Mouse (Mus musculus) ovary, postnatal 36 days (tissue): ENCODE data around the gene Rnf151.
"Not testable (repeated sequence)": the region's sequence is repeated elsewhere in the genome, so short reads cannot be mapped to it uniquely, and the experiment has no call there.

Experiments used
- DNase-seq: peaks from one replicate; pipeline ENCODE4 v3.0.0; 2022; ENCODE audit warnings: low spot score, mixed read lengths

The Rnf151 gene

DNA sequence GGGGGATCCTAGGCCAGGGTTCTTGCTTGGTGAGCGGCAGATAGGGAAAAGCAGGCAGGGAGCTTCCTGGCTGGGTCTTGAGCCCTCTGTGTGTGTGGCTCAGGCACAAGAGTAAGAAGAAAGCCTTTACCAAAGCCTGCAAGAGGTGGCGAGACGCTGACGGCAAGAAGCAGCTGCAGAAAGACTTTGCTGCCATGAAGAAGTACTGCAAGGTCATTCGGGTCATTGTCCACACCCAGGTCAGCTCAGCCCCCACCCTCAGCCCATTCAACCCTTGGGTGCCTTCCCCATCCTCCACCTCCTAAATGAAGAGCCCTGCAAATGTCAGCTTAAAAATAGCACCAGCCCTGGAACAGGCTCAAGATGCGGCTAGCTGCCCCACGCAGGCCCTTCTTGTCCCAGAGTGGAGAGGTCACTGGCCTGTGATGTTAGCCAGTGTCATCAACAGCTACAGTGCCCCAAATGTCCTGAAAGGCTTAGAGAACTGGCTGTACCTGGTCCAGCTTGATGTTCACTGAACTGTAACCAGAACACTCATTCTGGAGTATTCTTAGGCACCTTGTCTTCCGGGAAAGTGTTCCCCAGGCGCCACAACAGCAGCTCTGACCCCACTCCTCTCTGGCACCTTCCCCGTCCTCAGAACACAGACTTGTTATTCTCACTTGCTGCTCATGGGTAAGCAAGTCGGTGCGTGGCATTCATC, 14.5 kb upstream of the Rnf151 start:
- DNase-seq = no peak

DNA sequence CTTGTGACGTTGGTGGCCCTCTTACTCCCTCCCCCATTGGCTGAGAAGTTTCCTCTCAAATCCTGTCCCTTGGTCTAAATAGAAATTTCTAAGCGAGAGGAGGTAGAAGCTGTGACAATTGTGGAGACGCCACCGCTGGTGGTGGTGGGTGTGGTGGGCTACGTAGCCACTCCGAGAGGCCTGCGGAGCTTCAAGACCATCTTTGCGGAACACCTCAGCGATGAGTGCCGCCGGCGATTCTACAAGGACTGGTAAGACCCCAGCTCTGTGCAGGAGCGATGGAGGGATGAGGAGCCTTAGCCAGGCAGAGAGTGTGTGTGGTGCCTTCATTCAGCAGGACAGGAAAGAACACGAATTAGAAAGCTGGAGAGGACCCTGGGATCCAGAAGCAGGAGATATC, 12.9 kb upstream of the Rnf151 start:
- DNase-seq = no peak

DNA sequence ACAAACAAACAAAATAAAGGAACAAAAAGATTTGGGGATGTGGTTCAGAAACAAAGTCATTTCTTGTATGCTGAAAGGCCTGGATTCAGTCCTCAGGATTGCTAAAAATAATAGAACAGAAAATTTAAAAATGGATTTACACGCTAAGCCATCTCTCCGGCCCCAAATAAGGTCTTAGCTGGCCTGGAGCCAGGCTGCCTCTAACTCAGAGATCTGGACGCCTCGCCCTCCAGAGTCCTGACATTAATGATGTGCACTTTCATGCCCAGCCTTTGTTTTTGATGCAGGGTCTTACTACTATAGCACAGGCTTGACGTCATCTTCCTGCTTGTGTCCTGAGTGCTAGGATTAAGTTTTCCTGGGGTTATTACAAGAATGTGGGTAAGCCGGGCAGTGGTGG, 11.2 kb upstream of the Rnf151 start:
- no peak for DNase-seq

DNA sequence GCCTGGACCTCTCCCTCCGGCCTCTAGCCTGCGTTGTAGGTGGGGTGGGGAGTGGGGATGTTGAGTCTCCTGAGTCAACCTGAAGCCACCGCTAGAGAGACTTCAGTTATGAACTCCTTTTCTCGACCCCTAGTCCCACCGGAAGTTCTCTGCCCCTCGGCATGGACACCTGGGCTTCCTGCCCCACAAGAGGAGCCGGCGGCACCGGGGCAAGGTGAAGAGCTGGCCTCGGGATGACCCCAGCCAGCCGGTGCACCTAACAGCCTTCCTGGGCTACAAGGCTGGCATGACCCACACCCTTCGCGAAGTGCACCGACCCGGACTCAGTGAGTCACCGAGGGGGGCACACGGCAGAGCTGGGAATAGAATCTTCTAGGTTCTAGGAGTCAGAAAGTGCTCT, 10.3 kb upstream of the Rnf151 start:
- DNase-seq = no peak

DNA sequence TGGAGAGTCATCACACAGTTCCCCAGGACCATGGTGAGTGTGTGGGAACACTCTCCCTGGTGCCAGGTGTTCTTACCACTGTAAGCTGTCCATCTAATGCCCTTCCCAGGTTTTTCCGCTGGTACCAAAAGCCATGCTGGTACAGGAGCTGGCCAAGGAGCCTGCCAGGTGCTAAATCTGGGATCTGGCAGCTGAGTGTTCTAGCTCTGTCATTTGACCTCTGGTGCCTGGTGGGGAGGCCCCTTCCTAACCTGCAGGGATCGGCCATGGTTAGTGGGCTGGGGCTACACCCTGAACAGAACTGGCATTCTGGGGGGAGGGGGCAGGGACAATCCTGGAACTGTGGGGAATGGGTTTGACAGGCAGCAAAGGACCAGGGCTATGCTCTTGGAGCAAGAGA, 9.8 kb upstream of the Rnf151 start, which contains the start of gene Rpl3l:
Rpl3l (plus strand) TSS at position 203 of the 400 bp plus-strand sequence.
- DNase-seq = no peak

DNA sequence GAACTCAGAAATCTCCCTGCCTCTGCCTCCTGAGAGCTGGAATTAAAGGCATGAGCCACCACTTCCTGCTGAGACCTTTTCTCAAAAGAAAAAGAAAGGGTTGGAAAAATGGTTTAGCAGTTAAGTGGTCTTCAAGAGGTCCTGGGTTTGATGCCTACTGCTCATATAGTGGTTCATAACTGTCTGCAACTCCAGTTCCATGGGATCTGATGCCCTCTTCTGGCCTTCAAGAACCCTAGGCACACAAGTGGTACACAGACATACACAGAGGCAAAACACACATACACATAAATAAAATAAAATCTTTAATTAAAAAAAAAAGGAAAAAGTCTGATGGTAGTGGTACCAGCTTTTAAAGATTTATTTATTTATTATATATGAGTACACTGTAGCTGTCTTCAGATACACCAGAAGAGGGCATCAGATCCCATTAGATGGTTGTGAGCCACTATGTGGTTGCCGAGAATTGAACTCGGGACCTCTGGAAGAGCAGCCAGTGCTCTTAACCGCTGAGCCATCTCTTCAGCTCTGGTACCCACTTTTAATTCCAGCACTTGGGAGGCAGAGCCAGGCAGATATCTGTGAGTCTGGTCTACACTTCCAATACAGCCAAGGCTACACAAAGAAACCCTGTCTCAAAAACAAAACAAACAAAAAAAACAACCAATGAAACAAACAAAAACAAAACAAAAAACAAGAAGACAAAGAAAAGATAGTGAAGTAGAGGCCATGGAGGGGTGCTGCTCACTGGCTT, 8.0 kb upstream of the Rnf151 start:
- no peak for DNase-seq

DNA sequence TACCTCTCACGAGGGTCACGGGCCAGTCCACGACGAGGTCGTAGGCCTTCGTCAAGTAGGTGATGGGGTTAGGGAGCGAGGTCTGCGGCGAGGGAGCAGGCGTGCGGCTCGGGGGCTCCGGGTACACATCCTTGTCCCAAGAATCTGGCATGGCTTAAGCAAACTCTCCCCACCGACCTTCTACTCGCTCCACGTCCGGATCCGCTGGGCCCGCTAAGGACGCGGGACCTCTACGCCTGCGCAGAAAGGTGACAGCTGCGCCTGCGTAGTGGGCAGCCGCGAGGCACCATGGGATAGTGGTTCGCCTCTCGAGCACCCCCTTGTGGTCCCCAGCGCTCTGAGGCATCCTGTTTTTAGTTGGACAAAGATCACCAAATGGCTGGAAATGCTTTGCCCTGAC, 6.3 kb upstream of the Rnf151 start, which contains the start of gene Ndufb10:
Ndufb10 (minus strand) TSS at position 295 of the 400 bp plus-strand sequence.
- DNase-seq = peak; percentile 96

DNA sequence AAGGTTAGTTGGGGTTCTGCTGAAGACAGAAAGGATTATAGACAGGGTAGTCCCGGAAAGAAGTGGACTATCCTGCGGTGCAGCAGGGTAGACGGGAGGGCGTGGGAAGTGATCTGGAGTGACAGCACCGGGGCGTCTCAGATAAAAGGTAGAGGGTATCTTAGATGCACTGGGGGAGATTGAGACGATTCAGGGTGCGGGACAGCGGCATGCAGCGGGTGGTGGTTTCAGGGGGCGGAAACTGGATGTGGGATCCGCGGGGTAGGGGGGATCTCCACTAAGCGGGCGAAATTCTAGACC, 6.0 kb upstream of the Rnf151 start:
- DNase-seq = no peak

DNA sequence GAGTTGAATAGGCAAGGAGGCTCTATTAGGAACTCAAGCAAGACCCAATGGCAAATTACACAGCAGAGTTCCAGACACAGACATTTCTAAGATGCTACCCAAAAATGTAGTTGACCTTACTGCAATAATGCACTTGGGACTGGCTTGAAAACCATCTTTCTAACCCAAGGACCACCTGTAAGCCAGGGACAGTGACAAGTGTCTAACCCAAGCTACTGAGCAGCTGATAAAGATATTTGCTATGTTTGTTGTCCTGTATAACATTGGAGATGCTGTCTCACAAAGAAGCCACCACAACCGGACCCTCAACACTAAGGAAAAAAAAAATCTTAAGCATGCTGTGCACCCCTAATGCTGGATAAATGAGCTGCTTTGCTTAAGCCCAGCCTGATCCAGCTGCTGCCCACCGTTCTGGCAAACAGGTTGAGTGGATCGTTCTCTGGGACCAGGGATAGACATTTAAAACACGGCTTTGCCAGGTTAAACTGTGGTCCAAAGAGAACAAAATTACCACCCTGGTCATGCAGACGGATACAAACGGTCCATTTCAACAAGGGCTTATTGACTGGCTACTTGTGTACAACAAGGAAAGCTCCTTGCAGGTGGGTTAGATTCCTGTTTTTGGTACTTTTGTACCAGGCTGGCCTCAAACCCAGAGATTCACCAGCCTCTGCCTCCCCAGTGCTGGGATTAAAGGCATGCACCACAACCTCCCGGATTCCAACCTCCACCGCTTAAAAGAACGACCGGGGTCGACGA, 5.4 kb upstream of the Rnf151 start:
- no peak for DNase-seq

DNA sequence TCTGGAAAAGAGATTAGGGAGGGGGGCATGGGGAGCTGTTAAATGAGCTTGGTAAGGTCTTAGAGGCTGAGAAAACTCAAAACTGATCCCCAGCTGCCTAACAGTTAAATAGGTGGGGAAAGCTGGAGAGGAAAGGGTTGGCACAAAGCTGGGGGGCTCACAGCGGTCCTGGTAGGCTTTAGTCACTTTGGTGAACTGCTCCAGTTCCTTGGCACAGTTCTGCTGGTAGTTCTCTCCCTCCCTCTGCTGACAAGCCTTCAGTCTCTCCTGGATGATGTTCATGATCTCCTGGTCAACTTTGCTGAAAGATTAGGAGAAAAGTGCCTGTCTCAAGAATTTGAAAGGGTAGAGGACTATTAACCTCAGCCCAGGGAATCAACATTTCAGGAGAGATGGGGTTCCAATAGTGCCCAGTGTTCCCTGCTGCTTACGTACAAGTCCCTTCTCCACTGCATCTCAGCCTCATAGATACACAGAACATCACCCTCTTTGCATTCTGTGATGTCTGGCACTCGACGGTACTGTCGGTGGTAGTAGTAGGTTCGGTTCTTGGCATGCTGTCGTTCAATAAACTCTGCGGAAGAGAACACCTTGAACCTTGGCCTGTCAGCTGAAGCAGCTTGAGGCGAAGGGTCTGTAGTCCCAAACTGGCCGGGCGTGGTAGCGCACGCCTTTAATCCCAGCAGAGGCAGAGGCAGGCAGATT, 4.5 kb upstream of the Rnf151 start:
- DNase-seq = no peak

DNA sequence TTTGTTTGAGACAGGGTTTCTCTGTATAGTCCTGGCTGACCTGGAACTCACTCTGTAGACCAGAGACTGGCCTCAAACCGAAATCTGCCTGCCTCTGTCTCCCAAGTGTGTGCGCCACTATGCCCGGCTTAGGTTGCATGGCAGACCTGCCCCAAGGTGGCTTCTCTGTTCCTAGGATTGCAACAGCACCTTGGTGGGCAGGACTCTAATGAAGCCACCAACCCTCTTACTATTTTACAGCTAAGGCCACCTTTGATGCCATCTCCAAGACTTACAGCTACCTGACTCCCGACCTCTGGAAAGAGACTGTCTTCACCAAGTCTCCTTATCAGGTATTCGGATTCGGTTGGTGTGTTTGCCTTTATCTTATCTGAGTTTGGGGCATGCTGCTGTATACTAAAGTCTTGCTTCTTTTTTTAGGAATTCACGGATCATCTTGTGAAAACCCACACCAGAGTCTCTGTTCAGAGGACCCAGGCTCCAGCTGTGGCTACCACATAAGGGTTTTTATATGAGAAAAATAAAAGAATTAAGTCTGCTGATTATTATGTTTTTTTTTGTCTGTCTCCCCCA, 3.6 kb upstream of the Rnf151 start:
- DNase-seq = not testable (repeated sequence)

DNA sequence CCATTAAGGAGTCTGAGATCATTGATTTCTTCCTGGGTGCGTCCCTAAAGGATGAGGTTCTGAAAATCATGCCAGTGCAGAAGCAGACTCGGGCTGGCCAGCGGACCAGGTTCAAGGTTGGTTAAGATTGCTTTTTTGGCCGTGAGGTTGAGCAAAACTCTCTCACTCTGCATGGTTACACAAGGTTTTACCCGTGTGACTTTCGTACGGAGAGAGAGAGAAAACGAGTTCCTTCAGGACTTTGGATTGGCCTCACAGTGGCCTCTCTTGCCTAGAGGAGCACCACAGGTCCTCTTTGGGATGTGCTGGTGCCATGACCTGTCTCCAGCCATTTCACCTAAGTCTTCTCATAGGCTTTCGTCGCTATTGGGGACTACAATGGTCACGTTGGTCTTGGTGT, 2.8 kb upstream of the Rnf151 start:
- DNase-seq = not testable (repeated sequence)

DNA sequence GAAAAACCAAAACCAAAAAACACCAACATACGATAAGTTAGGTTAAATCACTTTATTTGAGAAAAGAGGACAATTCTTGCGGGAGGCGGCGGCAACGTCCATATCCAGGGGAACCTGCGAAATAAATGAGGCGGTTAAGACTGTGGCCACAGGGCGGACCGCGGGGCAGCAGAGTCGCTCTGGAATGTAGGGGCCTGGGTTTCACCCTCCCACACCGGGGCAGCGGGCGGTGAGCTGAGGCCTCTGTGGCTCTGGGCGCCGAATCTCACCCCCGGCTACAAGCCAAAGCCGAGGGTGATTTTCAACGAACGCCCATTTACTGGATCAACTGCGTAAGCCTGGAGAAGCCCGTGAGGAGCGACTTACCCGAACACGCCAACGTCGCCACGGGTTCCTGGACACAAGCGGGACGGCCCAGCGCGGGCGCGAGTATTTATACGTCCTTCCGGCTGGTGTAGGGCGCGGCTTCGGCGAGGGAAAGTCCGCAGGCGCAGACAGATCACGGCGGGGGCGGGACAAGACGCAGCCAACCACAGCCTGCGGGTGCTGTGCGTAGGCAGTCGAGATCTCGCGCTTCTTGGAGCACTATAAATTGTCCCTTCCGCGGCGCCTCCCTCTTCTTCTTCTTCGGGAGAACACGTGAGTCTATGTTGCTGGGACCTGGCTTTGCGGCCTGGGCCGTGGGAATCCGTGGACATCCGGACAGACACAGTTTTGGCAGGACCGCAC, 1.8 kb upstream of the Rnf151 start:
- DNase-seq = peak; percentile 97

DNA sequence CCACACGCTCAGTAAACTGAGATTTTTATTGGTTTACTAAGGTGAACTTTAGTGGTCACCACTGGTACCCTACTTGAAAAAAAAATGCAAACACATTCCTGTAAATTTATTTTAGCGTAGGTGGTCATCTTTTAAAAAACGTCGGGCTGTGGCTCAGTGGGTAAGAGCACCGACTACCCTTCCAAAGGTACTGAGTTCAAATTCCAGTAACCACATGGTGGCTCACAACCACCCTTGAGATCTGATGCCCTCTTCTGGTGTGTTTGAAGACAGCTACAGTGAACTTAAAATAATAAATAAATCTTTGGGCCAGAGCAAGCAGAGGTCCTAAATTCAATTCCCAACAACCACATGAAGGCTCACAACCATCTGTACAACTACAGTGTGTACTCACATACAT, 1.1 kb upstream of the Rnf151 start:
- DNase-seq = not testable (repeated sequence)

DNA sequence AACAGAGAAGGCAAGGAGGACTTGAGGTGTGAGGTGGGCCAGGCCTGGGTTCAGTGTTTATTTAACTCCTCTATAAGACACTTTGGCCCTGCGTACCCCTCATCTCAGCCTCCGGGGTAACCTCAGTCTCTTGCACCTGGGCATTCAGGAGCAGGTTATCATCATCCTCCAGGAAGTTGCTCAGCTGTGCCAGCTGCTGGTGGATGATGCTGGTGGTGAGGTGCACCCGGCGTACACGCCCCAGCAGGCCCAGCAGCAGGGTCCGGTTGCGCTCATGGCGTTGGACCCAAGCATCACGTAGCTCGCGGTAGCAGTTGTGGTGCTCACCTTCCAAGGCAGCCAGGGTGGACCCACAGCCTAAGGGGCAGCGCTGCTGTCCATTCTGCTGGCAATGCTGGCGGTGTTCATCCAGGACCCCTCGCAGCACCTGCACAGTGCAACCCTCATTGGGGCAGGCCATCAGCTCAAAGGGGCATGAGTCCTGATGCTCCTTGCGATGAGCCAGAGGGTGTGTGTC, 1.6 kb downstream of the Rnf151 start:
- no peak for DNase-seq

DNA sequence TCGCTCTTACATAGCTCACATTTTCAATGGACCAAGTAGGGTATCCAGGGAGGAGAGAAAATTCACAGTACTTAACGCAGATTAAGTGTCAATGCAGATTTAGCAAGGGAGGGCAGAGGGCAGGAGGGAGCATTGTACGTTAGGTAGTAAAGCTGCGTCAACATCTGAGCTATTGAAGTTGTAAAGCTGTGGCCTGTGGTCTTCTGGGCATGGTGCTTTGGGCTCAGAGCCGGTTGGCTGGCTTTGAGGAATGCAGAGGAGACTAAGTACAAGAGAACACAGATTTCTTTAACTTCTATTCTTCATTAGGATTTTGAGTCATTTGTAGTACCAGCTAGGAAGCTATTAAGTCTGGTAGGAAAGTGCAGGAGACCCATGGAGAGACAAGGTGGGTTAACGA, 2.3 kb downstream of the Rnf151 start:
- DNase-seq = no peak

DNA sequence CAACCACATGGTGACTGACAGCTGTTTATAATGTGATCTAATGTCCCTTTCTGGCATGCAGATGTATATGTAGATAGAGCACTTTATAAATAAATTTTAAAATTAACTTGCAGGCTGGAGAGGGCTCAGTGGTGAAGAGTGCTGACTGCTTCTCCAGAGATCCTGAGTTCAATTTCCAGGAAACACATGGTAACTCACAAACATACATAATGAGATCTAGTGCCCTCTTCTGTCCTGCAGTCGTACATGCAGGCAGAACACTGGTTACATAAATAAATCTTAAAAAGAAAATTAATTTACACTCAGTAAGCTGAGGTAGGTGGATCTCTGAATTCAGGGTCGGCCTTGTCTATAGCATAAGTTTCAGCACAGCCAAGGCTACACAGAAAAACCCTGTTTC, 9.2 kb downstream of the Rnf151 start:
- DNase-seq = no peak

DNA sequence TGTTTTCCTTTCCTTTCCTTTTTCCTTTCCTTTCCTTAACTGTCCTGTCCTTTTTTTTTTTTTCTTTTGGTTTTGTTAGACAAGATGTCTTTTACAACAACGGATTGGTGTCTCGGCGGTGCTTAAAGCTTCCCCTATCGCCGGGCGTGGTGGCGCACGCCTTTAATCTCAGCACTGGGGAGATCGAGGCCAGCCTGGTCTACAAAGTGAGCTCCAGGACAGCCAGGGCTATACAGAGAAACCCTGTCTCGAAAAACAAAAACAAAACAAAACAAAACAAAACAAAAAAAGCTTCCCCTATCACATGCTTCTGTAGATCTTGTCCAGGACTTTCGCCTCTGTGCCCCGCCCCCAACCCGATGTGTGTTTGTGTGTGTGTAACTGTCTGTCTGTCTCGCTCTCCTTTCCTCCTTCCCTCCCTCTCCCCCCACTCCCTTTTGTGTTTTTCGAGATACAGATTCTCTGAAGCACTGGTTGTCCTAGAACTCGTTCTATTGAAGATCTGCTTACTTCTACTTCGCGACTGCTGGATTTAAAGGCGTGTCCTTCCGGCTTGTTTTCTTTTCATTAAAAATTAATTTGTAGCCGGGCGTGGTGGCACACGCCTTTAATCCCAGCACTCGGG, 9.9 kb downstream of the Rnf151 start:
- DNase-seq = no peak

DNA sequence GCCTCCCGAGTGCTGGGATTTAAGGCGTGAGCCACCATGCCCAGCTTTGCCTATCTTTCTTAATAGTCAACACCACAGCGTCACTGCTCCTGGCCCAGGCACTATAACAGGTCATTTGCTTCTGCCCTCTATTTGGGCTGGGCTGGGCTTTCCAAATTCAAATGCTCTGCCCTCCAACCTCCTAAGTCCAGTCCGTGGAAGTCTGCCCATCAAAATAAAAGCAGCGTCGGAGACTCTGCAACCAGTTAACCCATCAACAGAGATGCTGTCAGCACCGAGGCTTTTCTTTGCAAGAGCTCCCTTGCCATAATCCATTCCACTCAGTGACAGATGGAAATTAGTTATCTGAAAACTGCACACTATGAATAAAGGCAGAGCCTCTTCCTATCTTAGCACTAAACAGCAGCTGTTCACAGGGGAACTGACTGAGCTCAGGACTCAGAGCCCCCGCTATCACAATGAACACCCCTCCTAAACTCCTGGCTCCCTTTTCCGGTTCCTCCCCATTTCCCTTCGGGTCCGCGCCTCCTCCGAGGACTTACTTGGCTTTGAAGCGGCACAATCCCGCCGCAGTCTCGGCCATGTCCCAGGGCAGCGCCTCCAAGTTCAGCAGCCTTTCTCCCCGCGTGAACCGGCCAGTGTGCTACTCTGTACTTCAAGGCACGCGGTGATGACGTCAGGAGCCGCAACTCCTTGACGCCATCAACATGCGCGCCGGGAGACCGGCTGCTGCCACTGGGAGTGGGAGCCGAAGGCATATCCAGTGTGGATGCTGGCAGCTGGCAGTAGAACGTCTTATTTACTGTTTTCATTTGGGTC, 10.7 kb downstream of the Rnf151 start, which contains the start of gene Tbl3:
Tbl3 (minus strand) TSS at position 679 of the 819 bp plus-strand sequence.
- DNase-seq = peak; percentile 90

DNA sequence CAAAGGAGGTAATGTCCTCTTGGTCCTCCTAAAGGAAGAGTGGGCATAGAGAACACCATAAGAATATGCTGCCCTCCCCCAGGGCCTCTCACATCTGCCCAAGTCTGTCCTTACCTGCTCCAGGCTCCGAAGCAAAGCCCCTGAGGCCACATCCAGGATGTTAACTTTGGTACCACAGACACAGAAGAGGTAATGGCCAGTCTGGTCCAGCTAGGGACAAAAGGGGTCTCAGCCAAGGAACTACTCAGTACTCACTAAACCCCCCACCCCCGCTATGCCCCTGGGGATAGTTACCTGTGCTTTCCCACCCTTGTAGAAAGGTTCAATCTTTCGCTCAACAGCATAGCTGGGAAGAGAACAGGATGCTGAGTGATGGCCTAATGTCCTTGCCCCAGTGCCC, 12.0 kb downstream of the Rnf151 start:
- DNase-seq = no peak
